Mouse (Mus musculus) embryonic facial prominence, embryonic 12.5 days (tissue): ENCODE measurements around the gene Mgmt. TPM values are rescaled to one million over a fixed set of nuclear protein-coding genes. Genes with fewer than 3 reads are reported as not detected.

Source experiments
- ATAC-seq: fragments of 200-750 bp; cut with Nextera tagmentation; 2 replicates; pipeline ENCODE4 v1.8.0; 2017; ENCODE audit not compliant: insufficient number of reproducible peaks, insufficient read depth, low FRiP score, low TSS enrichment
- H3K27ac ChIP-seq: fragments of 300-500 bp; sonication (generic); 2 replicates; pipeline ENCODE4 v1.5.1; 2016; ENCODE audit warnings: mild to moderate bottlenecking
- H3K27me3 ChIP-seq: fragments of 300-500 bp; sonication (generic); 2 replicates; pipeline ENCODE4 v1.6.1; 2016; ENCODE audit warnings: mild to moderate bottlenecking, moderate library complexity
- H3K36me3 ChIP-seq: fragments of 300-500 bp; sonication (generic); 2 replicates; pipeline ENCODE4 v1.6.1; 2016; ENCODE audit warnings: mild to moderate bottlenecking
- H3K4me1 ChIP-seq: fragments of 300-500 bp; sonication (generic); 2 replicates; pipeline ENCODE4 v1.6.1; 2016
- H3K4me2 ChIP-seq: fragments of 300-500 bp; sonication (generic); replicated peaks from 2 replicates; pipeline ENCODE4 v1.6.1; 2016; ENCODE audit warnings: mild to moderate bottlenecking, moderate library complexity
- H3K4me3 ChIP-seq: fragments of 300-500 bp; sonication (generic); 2 replicates; pipeline ENCODE4 v1.5.1; 2016; ENCODE audit warnings: mild to moderate bottlenecking
- H3K9ac ChIP-seq: fragments of 300-500 bp; sonication (generic); 2 replicates; pipeline ENCODE4 v1.6.1; 2016; ENCODE audit warnings: mild to moderate bottlenecking, moderate library complexity
- H3K9me3 ChIP-seq: fragments of 300-500 bp; sonication (generic); 2 replicates; pipeline ENCODE4 v1.6.1; 2016; ENCODE audit warnings: mild to moderate bottlenecking, moderate library complexity
- WGBS: fragments of 180-500 bp; shearing (Covaris S2); methylation state at CpG from one replicate; pipeline ENCODE4 v1.1.7; 2016; 5-methylcytosine and 5-hydroxymethylcytosine counted together
- polyA plus RNA-seq: library from polyadenylated mRNA; unstranded; fragments of >200 nt; fragmentation: Nextera tagmentation; extraction: Ambion mirVana; gene quantifications from 2 replicates; pipeline ENCODE4 v1.2.1, GENCODE M21; 2016

The Mgmt gene
- polyA plus RNA-seq, 1 experiment from 2014 or later: 6.3 TPM

DNA sequence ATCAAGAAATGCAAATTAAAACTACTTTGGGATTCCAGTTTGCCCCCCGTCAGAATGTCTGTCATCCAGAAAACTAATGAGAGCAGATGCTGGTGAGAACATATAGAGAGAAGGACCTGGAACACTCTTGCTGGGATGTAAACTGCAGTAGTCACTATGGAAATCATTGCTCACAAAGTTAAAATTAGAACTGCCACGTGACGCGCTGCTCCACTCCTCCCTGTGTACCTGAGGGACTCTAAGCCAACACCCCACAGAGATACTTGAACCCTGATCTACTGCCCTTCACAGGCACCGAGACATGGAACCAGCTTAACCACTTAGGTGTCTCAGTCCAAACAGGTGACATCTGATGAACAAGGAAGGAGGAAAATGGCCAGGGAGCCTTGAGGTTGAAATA is 171.0 kb downstream of the Mgmt start:
- ATAC-seq: no peak
- Histone ChIP-seq H3K4me3 (no peak overlapping the region), H3K4me1 (no peaks in the 10 kb centered on the region), H3K27ac (no peak overlapping the region), H3K27me3 (no peaks in the 10 kb centered on the region), H3K36me3 (no peaks in the 10 kb centered on the region), H3K4me2 (no peak overlapping the region), H3K9me3 (no peaks in the 10 kb centered on the region), H3K9ac (no peak overlapping the region)
- 77% methylated on average over 5 of the region's 5 CpGs for WGBS

DNA sequence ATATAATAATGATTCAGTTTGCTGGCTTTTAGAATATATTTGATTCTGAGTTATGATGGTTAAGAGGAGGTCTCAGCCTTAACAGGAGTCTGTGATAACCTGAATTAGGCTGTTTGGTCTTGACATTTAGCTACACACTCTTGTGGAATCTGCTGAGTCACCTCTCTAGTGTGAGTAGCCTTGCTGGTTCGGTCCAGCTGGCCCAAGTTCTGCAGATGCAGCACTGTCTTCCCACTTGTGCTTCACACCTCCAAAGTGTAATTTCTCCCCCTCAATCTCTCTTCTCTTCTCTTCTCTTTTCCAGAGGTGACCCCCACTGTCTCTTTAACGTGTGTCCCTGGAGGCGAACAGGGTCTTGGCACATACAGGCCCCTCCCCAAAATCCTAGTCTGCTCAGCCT is 171.8 kb downstream of the Mgmt start:
- WGBS: 83% methylated on average over 3 of the region's 3 CpGs
- Histone ChIP-seq H3K36me3 (no peaks in the 10 kb centered on the region), H3K4me1 (no peaks in the 10 kb centered on the region), H3K9ac (no peak overlapping the region), H3K27ac (no peak overlapping the region), H3K4me3 (no peak overlapping the region), H3K9me3 (no peaks in the 10 kb centered on the region), H3K4me2 (no peak overlapping the region), H3K27me3 (no peaks in the 10 kb centered on the region)
- ATAC-seq: no peak

- no peaks in the 10 kb centered on the region for H3K9me3 ChIP-seq
- H3K27ac ChIP-seq: no peak overlapping the region
- no peaks in the 10 kb centered on the region for H3K4me1 ChIP-seq
- H3K4me3 ChIP-seq: no peak overlapping the region
- no peaks in the 10 kb centered on the region for H3K36me3 ChIP-seq
- H3K4me2 ChIP-seq: no peak overlapping the region
- no peaks in the 10 kb centered on the region for H3K27me3 ChIP-seq
- WGBS: 80% methylated on average over 4 of the region's 4 CpGs
- no peak overlapping the region for H3K9ac ChIP-seq
- ATAC-seq: no peak
These were observed 172.6 kb downstream of the Mgmt start for GRCm38 (mm10) chr7:137066997-137067396.

GRCm38 (mm10) chr7:137067758-137068157 is 173.3 kb downstream of the Mgmt start:
- H3K36me3 ChIP-seq: no peaks in the 10 kb centered on the region

GRCm38 (mm10) chr7:137068796-137069195 is 174.4 kb downstream of the Mgmt start:
- Histone ChIP-seq H3K36me3 (no peaks in the 10 kb centered on the region), H3K27ac (no peak overlapping the region), H3K9me3 (no peaks in the 10 kb centered on the region), H3K27me3 (no peaks in the 10 kb centered on the region), H3K4me2 (no peak overlapping the region), H3K4me3 (no peak overlapping the region), H3K9ac (no peak overlapping the region), H3K4me1 (peaks cover 3% of the 10 kb centered on the region; the same call in 1 of the 2 replicates)
- no peak for ATAC-seq
- 90% methylated on average over 5 of the region's 5 CpGs for WGBS

More at GRCm38 (mm10) chr7:137067758-137068157, 173.3 kb downstream of the Mgmt start:
- no peak overlapping the region for H3K4me2 ChIP-seq
- no peaks in the 10 kb centered on the region for H3K27me3 ChIP-seq
- WGBS: 83% methylated on average over 6 of the region's 6 CpGs
- no peak overlapping the region for H3K4me3 ChIP-seq
- no peak overlapping the region for H3K27ac ChIP-seq
- no peaks in the 10 kb centered on the region for H3K9me3 ChIP-seq
- ATAC-seq: no peak
- H3K4me1 ChIP-seq: no peaks in the 10 kb centered on the region
- H3K9ac ChIP-seq: no peak overlapping the region

- Histone ChIP-seq H3K9me3 (no peaks in the 10 kb centered on the region), H3K9ac (no peak overlapping the region), H3K4me2 (no peak overlapping the region), H3K4me3 (no peak overlapping the region), H3K36me3 (no peaks in the 10 kb centered on the region), H3K27me3 (no peaks in the 10 kb centered on the region), H3K27ac (no peak overlapping the region), H3K4me1 (peaks cover 4% of the 10 kb centered on the region; the same call in 1 of the 2 replicates)
- no peak for ATAC-seq
- 92% methylated on average over 6 of the region's 6 CpGs for WGBS
These were observed 175.4 kb downstream of the Mgmt start for GRCm38 (mm10) chr7:137069768-137070167.

DNA sequence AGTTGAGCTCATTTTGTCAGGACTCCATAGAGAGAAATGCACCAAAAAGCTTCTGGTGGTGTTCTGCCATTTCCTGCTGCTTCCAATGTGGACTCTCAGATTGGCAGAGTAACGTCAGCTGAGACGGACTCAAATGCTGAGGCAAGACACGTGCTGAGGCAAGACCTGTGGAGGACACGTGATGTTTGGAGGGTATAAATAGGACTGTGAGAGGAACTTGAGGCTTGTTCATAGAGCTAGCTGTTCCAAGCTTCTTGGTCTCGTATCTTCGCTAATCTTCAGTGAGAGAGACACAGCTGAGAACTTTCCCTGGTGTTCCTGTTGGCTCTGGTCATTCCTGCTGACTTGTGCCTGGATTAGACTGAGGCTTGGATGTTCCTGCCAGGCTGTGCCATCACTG is 176.9 kb downstream of the Mgmt start:
- H3K4me1 ChIP-seq: peaks cover 4% of the 10 kb centered on the region; the same call in 1 of the 2 replicates
- no peaks in the 10 kb centered on the region for H3K27me3 ChIP-seq
- no peaks in the 10 kb centered on the region for H3K9me3 ChIP-seq
- ATAC-seq: no peak
- no peak overlapping the region for H3K4me2 ChIP-seq
- no peak overlapping the region for H3K27ac ChIP-seq
- no peak overlapping the region for H3K9ac ChIP-seq
- WGBS: 92% methylated on average over 6 of the region's 6 CpGs
- no peak overlapping the region for H3K4me3 ChIP-seq
- H3K36me3 ChIP-seq: no peaks in the 10 kb centered on the region

- 66% methylated on average over 5 of the region's 5 CpGs for WGBS
- Histone ChIP-seq H3K36me3 (no peaks in the 10 kb centered on the region), H3K9me3 (no peaks in the 10 kb centered on the region), H3K27me3 (no peaks in the 10 kb centered on the region), H3K4me3 (no peak overlapping the region), H3K4me1 (peaks cover 4% of the 10 kb centered on the region; the same call in 1 of the 2 replicates), H3K9ac (no peak overlapping the region), H3K27ac (no peak overlapping the region), H3K4me2 (no peak overlapping the region)
- ATAC-seq: no peak
These were observed 179.5 kb downstream of the Mgmt start for GRCm38 (mm10) chr7:137073878-137074277.

DNA sequence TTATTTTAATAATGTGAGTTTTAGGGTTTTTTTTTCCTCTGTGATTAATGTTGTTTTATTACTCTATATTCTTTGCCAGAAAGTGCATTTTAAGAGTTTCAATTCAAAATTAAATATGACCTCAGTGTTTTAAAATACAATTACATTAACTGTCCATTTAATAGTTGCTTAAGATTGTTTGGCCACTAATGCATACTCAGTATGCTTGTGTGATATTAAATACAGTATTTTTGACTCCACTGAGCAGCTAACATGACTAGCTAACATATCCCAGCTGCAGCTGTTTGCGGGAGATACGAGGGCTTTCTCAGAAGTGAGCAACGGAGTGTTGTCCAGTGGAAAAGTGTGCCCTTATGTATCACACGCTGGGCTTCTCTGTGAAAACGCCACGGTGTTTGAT is 179.9 kb downstream of the Mgmt start:
- ATAC-seq: no peak
- H3K27me3 ChIP-seq: no peaks in the 10 kb centered on the region
- no peak overlapping the region for H3K27ac ChIP-seq
- H3K4me3 ChIP-seq: no peak overlapping the region
- 87% methylated on average over 6 of the region's 6 CpGs for WGBS
- H3K9ac ChIP-seq: no peak overlapping the region
- no peaks in the 10 kb centered on the region for H3K9me3 ChIP-seq
- no peaks in the 10 kb centered on the region for H3K36me3 ChIP-seq
- peaks cover 4% of the 10 kb centered on the region; the same call in 1 of the 2 replicates for H3K4me1 ChIP-seq
- H3K4me2 ChIP-seq: no peak overlapping the region

DNA sequence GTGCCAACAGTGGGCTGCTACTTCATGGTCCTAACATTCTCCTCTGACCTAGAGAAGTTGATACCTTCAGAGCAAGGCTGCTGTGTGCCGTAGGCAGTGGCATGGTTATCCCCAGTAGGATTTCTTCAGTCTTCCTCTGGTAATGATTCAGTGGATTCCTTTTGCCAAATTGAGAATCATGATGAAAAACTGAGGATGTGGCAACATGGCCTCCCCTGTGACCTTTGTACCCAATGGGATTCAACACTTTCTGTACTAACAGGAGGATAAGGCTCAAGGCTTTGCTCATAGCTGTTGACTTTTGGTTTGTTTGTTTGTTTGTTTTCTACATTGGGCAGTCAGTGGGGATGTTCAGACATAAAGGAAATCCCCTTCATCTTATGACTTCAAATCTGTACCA is 180.9 kb downstream of the Mgmt start:
- no peaks in the 10 kb centered on the region for H3K27me3 ChIP-seq
- whole genome bisulfite sequencing: 93% methylated on average over 1 of the region's 1 CpGs

DNA sequence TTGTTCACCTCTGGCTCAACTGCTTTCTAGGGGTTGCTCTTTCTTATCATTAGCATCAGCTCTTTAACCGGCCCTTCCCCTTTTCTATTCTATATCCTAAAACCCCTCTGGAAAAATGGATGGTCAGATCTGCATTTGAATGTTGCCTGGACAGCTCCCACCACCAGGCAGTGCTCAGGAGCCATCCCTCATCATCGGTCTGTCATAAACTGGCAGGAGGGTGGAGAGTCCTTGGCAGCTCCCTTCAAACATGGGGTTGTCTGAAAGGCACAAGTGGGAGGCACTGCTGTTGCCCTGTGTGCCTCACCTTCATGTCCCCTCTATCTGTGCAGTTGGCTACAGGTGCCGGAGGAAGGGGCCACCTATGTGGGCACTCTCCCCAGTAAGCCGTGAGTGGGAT is 185.8 kb downstream of the Mgmt start:
- Histone ChIP-seq H3K9ac (no peak overlapping the region), H3K4me2 (no peak overlapping the region), H3K9me3 (no peaks in the 10 kb centered on the region), H3K4me1 (peaks cover 3% of the 10 kb centered on the region; the same call in 1 of the 2 replicates), H3K27me3 (no peaks in the 10 kb centered on the region), H3K4me3 (no peak overlapping the region), H3K36me3 (no peaks in the 10 kb centered on the region), H3K27ac (no peak overlapping the region)
- 92% methylated on average over 4 of the region's 4 CpGs for WGBS
- ATAC-seq: no peak

More for the DNA sequence above, 180.9 kb downstream of the Mgmt start:
- Histone ChIP-seq H3K9ac (no peak overlapping the region), H3K4me2 (no peak overlapping the region), H3K4me1 (peaks cover 4% of the 10 kb centered on the region; the same call in 1 of the 2 replicates), H3K36me3 (no peaks in the 10 kb centered on the region), H3K4me3 (no peak overlapping the region), H3K27ac (no peak overlapping the region), H3K9me3 (no peaks in the 10 kb centered on the region)
- ATAC-seq: no peak

DNA sequence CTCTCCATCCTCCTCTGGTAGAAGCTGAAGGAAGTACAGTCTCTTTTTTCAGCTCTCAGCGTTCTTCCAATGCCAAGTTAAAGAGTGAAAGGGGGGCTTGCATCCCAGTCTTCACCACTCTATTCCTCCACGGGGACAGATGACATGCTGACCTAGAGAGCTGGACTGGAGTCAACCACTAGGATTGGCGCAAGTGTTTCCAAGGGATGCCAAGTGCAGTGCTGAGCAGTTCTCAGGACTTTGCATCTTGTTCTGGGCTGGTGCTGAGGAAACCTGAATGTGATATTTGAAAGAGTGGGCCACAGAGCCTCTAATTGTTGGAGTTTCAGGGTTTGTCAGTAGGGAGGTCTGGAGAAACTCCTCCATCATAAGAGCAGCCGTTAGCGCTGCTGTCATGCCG is 187.8 kb downstream of the Mgmt start:
- H3K4me1 ChIP-seq: peaks cover 19% of the 10 kb centered on the region
- H3K9me3 ChIP-seq: no peaks in the 10 kb centered on the region
- no peaks in the 10 kb centered on the region for H3K36me3 ChIP-seq
- no peaks in the 10 kb centered on the region for H3K27me3 ChIP-seq
- H3K4me3 ChIP-seq: no peak overlapping the region
- no peak for ATAC-seq
- H3K27ac ChIP-seq: no peak overlapping the region
- 90% methylated on average over 6 of the region's 6 CpGs for WGBS
- H3K4me2 ChIP-seq: no peak overlapping the region
- H3K9ac ChIP-seq: no peak overlapping the region

DNA sequence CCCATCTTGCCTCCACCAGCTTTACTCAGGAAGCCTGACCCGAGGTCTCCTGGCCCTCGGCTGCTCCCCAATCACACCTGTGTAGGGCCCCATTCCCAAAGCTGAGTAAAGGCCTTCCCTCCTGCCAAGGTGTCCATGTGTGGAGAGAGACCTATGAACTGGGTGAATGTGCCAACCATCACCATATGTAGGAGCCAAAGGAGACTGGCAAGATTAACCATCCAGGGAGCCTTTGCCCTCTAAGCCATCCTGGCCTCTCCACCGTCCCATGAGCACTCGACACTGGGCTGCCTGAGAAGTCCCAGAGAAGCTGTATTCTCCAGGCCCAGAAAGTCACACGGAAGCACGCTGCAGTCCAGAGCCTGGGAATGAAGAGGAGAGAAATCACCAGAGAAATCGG is 190.2 kb downstream of the Mgmt start:
- Histone ChIP-seq H3K4me2 (no peak overlapping the region), H3K36me3 (no peaks in the 10 kb centered on the region), H3K9ac (no peak overlapping the region), H3K4me3 (no peak overlapping the region), H3K27ac (no peak overlapping the region), H3K4me1 (peaks cover 29% of the 10 kb centered on the region), H3K9me3 (no peaks in the 10 kb centered on the region), H3K27me3 (no peaks in the 10 kb centered on the region)
- ATAC-seq: no peak
- 94% methylated on average over 7 of the region's 7 CpGs for WGBS
